Mouse (Mus musculus) kidney, adult 10 weeks (tissue): ENCODE data around the gene 2310009B15Rik. TPM values are rescaled to one million over a fixed set of nuclear protein-coding genes. Genes with fewer than 3 reads are reported as not detected.

Experiments used
- polyA plus RNA-seq: library from polyadenylated mRNA; stranded (reverse); fragments of 350-450 nt; fragmentation: Illumina TruSeq; extraction: RNeasy Lipid Tissue Mini Kit (QIAGEN cat#74804); gene quantifications from one replicate; pipeline ENCODE4 v1.2.3, GENCODE M21; 2014; ENCODE audit warnings: low read depth, low replicate concordance

Gene 2310009B15Rik
- polyA plus RNA-seq = 3.9 TPM

GRCm38 (mm10) chr1:138856101-138856950, at the start of gene 2310009B15Rik:
2310009B15Rik (minus strand) TSS chr1:138856852.

GRCm38 (mm10) chr1:138848511-138849109, 8.0 kb downstream of the 2310009B15Rik start, which contains the start of gene Lhx9:
Lhx9 (minus strand) TSS chr1:138848577.

Other genes with a start within 250 kb of the 2310009B15Rik start
- 193 TPM for gene Nek7, start 236.7 kb downstream of the 2310009B15Rik start, polyA plus RNA-seq
- gene Lhx9, start 8.3 kb downstream of the 2310009B15Rik start, polyA plus RNA-seq = not detected
- 21.2 TPM for gene Dennd1b, start 106.6 kb upstream of the 2310009B15Rik start, polyA plus RNA-seq